Mouse (Mus musculus) urinary bladder, adult 2 months (tissue): Measurements from ENCODE around the gene Acvr2b. TPM values are rescaled to one million over a fixed set of nuclear protein-coding genes. Genes with fewer than 3 reads are reported as not detected.

ENCODE experiments used
- DNase-seq: peaks from one replicate; pipeline ENCODE4 v3.0.0; 2022; ENCODE audit warnings: low spot score
- polyA plus RNA-seq: library from polyadenylated mRNA; depleted of rRNA; stranded (reverse); fragments of >200 nt; gene quantifications from 2 replicates; pipeline ENCODE4 v1.2.3, GENCODE M21; 2012

The Acvr2b gene
- polyA plus RNA-seq, 1 experiment = 2.3 TPM

GRCm38 (mm10) chr9:119408898-119409664, 7.2 kb downstream of the Acvr2b start:
- DNase-seq = no peak

GRCm38 (mm10) chr9:119409864-119410263, 7.9 kb downstream of the Acvr2b start:
- no peak for DNase-seq

GRCm38 (mm10) chr9:119418025-119418424, 16.1 kb downstream of the Acvr2b start:
- no peak for DNase-seq

GRCm38 (mm10) chr9:119419852-119420438, 18.0 kb downstream of the Acvr2b start:
- no peak for DNase-seq

DNA sequence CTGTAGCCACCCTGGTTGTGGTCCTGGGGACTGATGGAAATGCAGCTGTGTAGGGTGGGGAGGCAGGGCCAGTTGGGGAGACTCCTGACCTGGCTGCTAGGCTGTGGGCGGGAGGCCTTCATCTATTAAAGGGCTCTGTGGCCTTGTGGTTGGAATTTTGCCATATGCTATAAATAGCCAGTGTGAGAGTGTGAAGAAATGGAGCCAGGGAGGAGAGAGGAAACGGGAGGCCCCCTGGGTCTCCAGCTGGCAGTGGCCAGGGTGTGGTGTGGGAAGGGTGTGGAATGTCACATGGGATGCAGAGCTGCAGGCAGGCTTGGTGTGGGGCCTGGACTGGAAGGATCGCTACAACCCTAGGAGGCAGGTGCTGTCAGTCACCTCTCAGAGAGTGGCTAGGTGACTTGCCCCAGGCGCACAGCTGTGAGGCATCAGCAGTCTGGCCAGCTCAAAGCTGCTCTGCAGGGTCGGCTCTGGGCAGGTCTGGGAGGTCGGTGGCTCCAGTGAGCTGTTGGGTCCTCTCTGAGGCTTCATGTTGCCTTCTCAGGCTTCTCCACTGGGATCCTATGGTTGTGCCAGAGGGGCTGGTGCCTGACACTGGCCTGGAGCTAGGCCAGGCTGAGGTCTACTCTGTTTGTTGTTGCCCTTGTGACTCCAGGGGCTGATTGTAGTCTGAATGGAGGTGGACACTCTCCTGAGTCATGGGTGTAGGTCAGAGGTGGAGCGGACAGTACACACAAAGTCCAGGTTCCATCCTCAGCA, 23.5 kb downstream of the Acvr2b start:
- no peak for DNase-seq

- DNase-seq = no peak
Observed at GRCm38 (mm10) chr9:119425976-119426415, 24.1 kb downstream of the Acvr2b start.

DNA sequence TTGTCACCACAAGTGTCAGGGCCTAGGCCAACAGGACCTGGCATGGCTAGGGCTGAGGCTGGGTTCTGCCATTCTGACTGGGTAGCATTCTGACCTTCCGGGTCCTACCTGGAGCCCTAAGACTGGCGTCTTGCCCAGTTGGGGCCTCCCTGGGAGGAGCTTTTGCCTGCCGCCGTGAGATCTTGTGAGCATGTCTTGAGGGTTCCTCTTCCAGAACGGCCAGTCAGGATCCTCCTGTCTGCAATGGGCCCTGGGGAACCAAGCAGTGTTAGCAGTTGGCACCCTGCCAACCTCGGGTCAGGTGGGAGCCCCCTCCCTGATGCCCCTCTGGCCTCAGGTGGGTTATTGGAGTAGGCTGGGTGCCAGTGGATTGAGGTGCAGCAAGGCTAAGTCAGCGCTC, 24.6 kb downstream of the Acvr2b start:
- DNase-seq = no peak

DNA sequence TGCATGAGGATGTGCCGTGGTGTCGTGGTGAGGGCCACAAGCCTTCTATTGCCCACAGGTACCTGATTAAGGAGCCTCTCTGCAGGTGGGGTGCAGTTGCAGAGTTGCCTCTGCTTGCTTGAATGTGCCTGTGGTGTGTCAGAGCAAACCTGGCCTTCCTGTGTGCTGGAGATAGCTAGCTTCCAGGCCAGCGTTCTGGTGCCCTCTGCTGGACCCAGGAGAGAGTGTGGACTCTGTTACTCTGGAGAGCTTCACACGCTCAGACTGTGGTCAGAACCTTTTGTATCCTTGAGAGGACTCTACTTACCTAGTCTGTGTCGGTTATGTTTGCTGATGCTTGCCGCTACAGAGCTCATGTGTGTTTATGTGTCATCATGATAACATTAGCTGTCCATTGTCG, 28.4 kb downstream of the Acvr2b start:
- DNase-seq = peak; percentile 52

GRCm38 (mm10) chr9:119435855-119436254, 33.9 kb downstream of the Acvr2b start:
- no peak for DNase-seq

DNA sequence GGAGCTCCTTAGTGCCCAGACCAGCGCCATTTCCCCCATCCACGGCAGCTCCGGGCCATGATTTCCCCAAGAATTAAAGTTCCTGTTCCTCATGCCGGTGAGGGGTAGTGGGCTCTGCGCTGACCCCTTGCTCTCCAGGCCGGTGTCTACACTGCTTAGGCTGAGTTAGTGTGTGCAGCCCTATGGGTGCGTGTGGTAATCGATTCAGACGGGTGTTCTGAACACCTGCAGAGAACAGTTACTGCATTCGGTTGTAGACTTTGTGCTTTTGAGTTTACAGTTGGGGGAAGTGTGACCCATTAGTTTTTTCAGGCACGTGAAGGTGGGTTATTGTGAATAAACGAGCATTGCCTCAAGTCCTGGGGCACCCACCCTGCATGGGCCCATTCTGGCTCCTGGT, 36.1 kb downstream of the Acvr2b start:
- no peak for DNase-seq

DNA sequence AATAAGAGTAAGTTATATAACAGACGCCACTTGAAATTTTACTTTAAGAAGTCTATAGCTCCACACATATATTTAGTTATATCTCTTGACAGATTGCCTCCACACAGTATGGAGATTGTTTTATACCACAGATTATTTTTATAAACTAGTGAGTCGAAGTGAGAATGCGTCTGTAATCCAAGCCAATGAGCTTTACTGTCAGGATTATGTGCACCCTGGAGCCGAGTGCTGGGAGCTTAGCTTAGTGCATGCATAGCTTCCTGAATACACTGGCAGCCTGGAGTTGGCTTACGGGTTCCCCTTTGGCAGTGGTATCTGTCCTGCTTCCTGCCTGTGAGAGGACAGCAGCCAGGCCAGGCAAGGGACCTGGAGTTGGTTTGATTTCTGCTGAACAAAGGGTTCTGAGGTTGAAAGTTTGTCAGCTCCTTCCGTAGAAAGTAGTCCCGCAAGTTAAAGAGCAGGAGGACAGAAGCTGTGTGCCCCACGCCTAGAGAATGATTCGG, 36.6 kb downstream of the Acvr2b start:
- no peak for DNase-seq

- DNase-seq = peak; percentile 98
Observed at GRCm38 (mm10) chr9:119444738-119445429, 43.0 kb downstream of the Acvr2b start, which contains the start of gene Exog. Exog (plus strand) TSS chr9:119444943.

GRCm38 (mm10) chr9:119445737-119446136, 43.8 kb downstream of the Acvr2b start:
- no peak for DNase-seq

DNA sequence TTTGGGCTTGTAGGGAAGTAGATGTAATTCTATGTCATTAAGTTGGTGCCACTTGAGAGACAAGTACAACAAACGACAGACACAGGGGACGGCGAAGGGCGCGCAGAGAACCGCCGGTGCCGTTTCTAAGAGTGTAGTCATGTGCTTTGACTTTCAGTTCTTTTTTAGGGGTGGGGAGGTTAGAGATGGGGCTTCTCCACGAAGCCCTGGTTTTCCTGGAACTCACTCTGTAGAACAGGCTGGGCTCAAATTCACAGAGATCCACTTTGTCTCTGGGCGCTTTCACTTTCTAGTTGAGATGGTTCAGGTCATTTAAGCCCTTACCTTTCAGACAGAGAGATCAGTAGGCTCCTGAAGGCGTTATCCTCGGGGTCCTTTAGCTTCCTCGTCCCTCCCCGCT, 54.0 kb downstream of the Acvr2b start:
- no peak for DNase-seq

DNA sequence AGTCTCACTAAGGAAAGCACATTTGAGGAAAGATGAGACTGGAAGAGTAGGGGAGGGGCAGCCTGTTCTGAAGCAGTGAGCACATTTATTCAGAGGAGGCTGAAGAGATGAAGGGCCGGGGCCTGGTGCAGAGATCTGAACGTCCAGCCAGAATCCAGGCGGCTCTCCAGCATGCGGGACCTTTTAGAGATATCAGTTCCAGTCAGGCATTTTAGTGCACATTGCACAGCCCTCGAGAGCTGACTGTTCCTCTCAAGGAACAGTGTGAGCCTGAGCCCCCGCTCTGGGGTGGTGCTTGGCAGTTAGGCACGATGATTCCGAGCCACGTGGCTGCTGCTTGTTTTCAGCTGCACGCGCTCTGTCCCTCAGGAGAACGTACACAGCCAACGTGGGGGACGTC, 55.2 kb downstream of the Acvr2b start:
- no peak for DNase-seq

- no peak for DNase-seq
Observed at GRCm38 (mm10) chr9:119460410-119460809, 58.5 kb downstream of the Acvr2b start.

DNA sequence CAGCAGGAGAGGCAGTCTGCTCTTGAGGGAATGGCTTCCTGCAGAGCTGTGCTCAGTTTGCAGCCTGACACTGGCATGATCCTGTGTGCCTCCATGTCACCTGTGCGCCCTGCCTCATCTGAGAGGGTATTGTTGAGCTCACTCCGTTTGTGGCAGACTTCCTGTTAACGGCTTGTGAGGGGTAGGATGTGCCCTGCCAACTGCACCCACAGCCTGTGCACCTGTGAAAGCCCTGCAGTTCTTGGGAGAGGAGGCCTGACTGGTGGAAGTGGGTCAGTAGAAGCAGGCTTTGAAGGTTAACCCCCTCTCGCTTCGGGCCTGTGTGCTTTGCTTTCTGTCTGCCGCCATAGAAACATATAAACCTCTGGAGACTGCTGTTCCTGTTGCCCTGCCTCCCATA, 63.1 kb downstream of the Acvr2b start:
- no peak for DNase-seq

- DNase-seq = no peak
Observed at GRCm38 (mm10) chr9:119465595-119465994, 63.7 kb downstream of the Acvr2b start.

DNA sequence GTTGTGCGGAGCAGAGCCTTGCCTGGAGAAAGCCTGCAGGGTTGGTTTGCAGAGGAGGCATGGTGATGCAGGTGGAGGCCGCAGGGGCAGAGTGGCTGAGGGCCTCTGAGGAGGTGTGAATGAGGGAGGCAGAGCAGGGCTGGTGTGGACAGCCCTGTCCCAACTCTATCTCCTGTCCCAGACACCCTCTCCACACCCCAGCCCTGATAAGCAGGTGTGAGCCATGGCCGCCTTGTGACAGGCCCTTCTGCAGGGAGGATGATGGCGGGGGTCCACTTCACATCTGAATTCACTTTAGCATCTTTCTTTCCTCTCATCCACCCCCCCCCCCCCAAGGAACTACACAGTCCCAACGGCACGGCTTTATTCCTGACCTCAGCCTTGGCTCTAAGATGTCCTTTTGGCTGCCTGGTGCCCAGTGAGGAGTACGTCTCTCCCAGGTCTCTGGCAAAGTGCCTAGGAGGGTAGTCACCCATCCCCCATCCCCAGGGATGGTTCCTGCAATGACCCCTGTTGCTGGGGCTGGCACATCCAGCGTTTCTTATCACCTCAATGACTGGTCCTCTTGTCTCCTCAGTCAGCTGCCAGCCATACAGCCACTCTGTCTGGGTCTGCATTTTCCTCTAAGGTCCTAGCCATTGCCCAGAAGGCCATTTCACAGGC, 67.9 kb downstream of the Acvr2b start:
- DNase-seq = no peak

DNA sequence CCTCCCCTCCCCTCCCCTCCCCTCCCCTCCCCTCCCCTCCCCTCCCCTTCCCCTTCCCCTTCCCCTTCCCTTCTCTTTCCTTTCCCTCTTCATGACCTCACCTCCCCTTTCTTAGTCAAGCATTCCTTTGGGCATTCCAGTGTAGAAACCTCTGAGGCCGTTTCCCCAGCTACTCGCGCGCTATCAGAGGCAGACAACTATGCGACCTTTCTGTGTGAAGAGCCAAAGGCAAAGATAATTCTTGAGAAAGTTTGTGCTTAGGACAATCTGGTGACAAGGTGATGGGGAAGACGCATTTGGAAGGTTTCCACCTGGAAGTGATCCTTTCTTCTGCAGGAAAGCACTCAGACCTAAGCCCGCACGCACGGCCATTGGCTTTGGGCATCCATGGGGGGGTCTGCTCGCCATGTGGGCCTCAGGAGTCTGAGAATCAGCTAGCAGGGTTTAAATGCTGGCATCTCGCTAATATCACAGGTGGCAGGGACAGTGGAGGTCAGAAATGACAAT, 70.5 kb downstream of the Acvr2b start:
- DNase-seq = no peak

DNA sequence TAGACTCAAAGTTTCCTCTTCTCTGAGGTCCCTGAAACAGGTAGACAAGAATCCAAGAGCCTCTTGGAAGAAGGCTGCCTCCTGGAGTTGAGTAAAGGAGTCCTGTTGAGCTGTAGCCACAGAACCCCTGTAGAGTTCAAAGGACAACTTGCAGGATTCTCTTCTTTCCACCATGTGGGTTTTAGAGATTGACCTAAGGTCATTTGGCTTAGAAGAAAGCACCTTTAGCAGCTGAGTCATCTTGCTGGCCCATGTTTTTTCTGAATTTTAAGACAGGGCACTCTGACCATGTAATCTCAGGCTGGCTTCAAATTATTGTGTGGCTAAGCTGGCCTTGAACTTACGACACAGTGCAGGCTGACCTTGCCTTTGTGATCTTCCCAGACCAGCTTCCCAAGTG, 71.1 kb downstream of the Acvr2b start:
- no peak for DNase-seq
